Mouse (Mus musculus) liver, embryonic 14.5 days (tissue): ENCODE measurements at regions not wholly inside any gene's neighbourhood (a gene's known extent, or its start where the extent isn't known, plus 50 kb on each side); places are given as distances from the start of the nearest gene placed in this dataset.

Experiments used
- CTCF ChIP-seq: IDR thresholded peaks from 2 replicates; pipeline ENCODE4 v1.5.1; 2016; ENCODE audit warnings: antibody characterized with exemption, low read depth, control low read depth
- EP300 ChIP-seq: IDR thresholded peaks from 2 replicates; pipeline ENCODE4 v1.6.1; 2016; ENCODE audit warnings: antibody characterized with exemption, low read depth

- TF ChIP-seq CTCF = no peak
- TF ChIP-seq EP300 = no peak
These were observed 137.3 kb downstream of the Rpl14 start for GRCm38 (mm10) chr9:120708507-120708906.
